In the genomic region with DNA sequence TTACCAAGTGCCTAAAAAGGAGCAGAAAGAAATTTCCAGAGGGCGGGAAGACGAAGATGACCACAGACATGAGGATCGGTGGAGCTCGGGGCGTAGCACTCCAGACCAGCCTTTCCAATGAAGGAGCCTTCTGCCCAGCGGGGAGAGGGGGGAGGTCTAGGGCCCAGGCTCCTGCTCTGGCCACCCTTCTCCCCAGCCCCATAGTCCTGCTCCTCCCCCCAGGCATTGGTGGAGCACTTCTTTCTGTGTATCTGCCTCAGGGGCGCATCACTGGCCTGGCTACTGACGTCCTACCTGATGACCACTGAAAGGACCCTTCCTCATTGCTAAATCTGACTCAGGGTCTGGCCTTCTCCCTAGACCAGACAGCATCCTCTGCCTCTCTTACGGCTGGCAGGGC, we compare ENCODE assay signal across 18 mouse cellular contexts. TPM values are rescaled to one million over a fixed set of nuclear protein-coding genes. Genes with fewer than 3 reads are reported as not detected.
"Had no signal": no experiment of that assay in that cellular context is flagged by ENCODE, and none has a peak within 500 bp of the region (broad histone marks: within the 10 kb centered on the region; RNA-seq: fewer than 3 reads in every experiment).

No protein-coding gene starts in this region.

- DNase-seq: retina, postnatal 1 day; right cerebral cortex, adult 18-20 months; right cerebral cortex, postnatal 14 days; right cerebral cortex, postnatal 25 days; right cerebral cortex, postnatal 4 days; spleen, adult 18-20 months; thymus, adult 18-20 months; thymus, adult 2 months; thymus, postnatal 14 days; thymus, postnatal 25 days; thymus, postnatal 36 days; thymus, postnatal 4 days had no signal

- H3K27me3 ChIP-seq: stomach, embryonic 15.5 days had no signal

- H3K36me3 ChIP-seq: neural tube, embryonic 13.5 days; neural tube, embryonic 15.5 days; stomach, embryonic 15.5 days had no signal

- H3K4me2 ChIP-seq: neural tube, embryonic 13.5 days; neural tube, embryonic 15.5 days; stomach, embryonic 15.5 days had no signal

- H3K27ac ChIP-seq: neural tube, embryonic 13.5 days; neural tube, embryonic 15.5 days; stomach, embryonic 15.5 days; stomach, postnatal 0 days had no signal

- H3K9me3 ChIP-seq: neural tube, embryonic 13.5 days; neural tube, embryonic 15.5 days; stomach, embryonic 15.5 days had no signal

- H3K9ac ChIP-seq: neural tube, embryonic 13.5 days; neural tube, embryonic 15.5 days; stomach, embryonic 15.5 days had no signal

- H3K4me1 ChIP-seq: stomach, embryonic 15.5 days had no signal

- H3K4me3 ChIP-seq: neural tube, embryonic 13.5 days; neural tube, embryonic 15.5 days; stomach, embryonic 15.5 days had no signal

RNA-seq across cellular contexts. Expression of a gene that starts 35.1 kb away (rescaled TPM):
- polyA plus RNA-seq: neural tube, embryonic 13.5 days; neural tube, embryonic 14.5 days; neural tube, embryonic 15.5 days; spleen, adult 2 months had no signal
